Mouse (Mus musculus): ENCODE measurements around the gene Ppara.

The Ppara gene

GRCm38 (mm10) chr15:85704341-85705012, 30.3 kb upstream of the Ppara start:
- in situ Hi-C loops (cut with MboI, MseI), result loop anchor here (5.0 kb wide), 1 partner anchor 92 kb away; no protein-coding TSS in a partner anchor

GRCm38 (mm10) chr15:85705013-85705528, 29.7 kb upstream of the Ppara start:
- in situ Hi-C loops (cut with MboI, MseI), result no loop called here

- in situ Hi-C loops (cut with MboI, MseI), result no loop called here
Observed at GRCm38 (mm10) chr15:85705566-85706332, 29.0 kb upstream of the Ppara start.

- in situ Hi-C loops (cut with MboI, MseI), result no loop called here
Observed at GRCm38 (mm10) chr15:85706527-85706926, 28.3 kb upstream of the Ppara start.

GRCm38 (mm10) chr15:85707017-85707416, 27.8 kb upstream of the Ppara start:
- in situ Hi-C loops (cut with MboI, MseI), result no loop called here

GRCm38 (mm10) chr15:85707458-85708030, 27.2 kb upstream of the Ppara start:
- in situ Hi-C loops (cut with MboI, MseI), result no loop called here

- in situ Hi-C loops (cut with MboI, MseI), result no loop called here
Observed at GRCm38 (mm10) chr15:85708217-85708616, 26.6 kb upstream of the Ppara start.

GRCm38 (mm10) chr15:85708843-85709242, 25.9 kb upstream of the Ppara start:
- in situ Hi-C loops (cut with MboI, MseI), result no loop called here

- in situ Hi-C loops (cut with MboI, MseI), result no loop called here
Observed at GRCm38 (mm10) chr15:85709268-85709973, 25.4 kb upstream of the Ppara start.

GRCm38 (mm10) chr15:85710179-85710578, 24.6 kb upstream of the Ppara start:
- in situ Hi-C loops (cut with MboI, MseI), result no loop called here

GRCm38 (mm10) chr15:85710641-85711580, 23.9 kb upstream of the Ppara start:
- in situ Hi-C loops (cut with MboI, MseI), result no loop called here

- in situ Hi-C loops (cut with MboI, MseI), result no loop called here
Observed at GRCm38 (mm10) chr15:85712565-85713168, 22.1 kb upstream of the Ppara start.

- in situ Hi-C loops (cut with MboI, MseI), result no loop called here
Observed at GRCm38 (mm10) chr15:85713417-85713816, 21.4 kb upstream of the Ppara start.

- in situ Hi-C loops (cut with MboI, MseI), result loop anchor here (5.0 kb wide), 2 partner anchors 97 to 137 kb away; partner anchors contain the start of gene Cdpf1
Observed at GRCm38 (mm10) chr15:85715059-85715458, 19.7 kb upstream of the Ppara start.

- in situ Hi-C loops (cut with MboI, MseI), result loop anchor here (5.0 kb wide), 2 partner anchors 96 to 136 kb away; partner anchors contain the start of gene Cdpf1
Observed at GRCm38 (mm10) chr15:85716045-85716444, 18.7 kb upstream of the Ppara start.

- in situ Hi-C loops (cut with MboI, MseI), result loop anchor here (5.0 kb wide), 2 partner anchors 96 to 136 kb away; partner anchors contain the start of gene Cdpf1
Observed at GRCm38 (mm10) chr15:85716591-85716990, 18.2 kb upstream of the Ppara start.

- in situ Hi-C loops (cut with MboI, MseI), result loop anchor here (5.0 kb wide), 2 partner anchors 95 to 135 kb away; partner anchors contain the start of gene Cdpf1
Observed at GRCm38 (mm10) chr15:85717008-85717407, 17.8 kb upstream of the Ppara start.

- in situ Hi-C loops (cut with MboI, MseI), result loop anchor here (5.0 kb wide), 2 partner anchors 95 to 135 kb away; partner anchors contain the start of gene Cdpf1
Observed at GRCm38 (mm10) chr15:85717800-85718199, 17.0 kb upstream of the Ppara start.

- in situ Hi-C loops (cut with MboI, MseI), result loop anchor here (5.0 kb wide), 2 partner anchors 93 to 133 kb away; partner anchors contain the start of gene Cdpf1
Observed at GRCm38 (mm10) chr15:85719017-85719416, 15.8 kb upstream of the Ppara start.

Data from T-helper 2 cell (primary cell).